Mouse (Mus musculus) lung, adult 2 months (tissue): Measurements from ENCODE around the gene Gm17662. TPM values are rescaled to one million over a fixed set of nuclear protein-coding genes. Genes with fewer than 3 reads are reported as not detected.

Experiments used
- DNase-seq: peaks from one replicate; pipeline ENCODE4 v3.0.0; 2022
- H3K4me1 ChIP-seq: fragments of 200-500 bp; 2 replicates; pipeline ENCODE4 v1.6.1; 2011; ENCODE audit warnings: low read length; ENCODE audit not compliant: control insufficient read depth, insufficient read depth
- H3K4me3 ChIP-seq: fragments of 200-500 bp; replicated peaks from 2 replicates; pipeline ENCODE3; 2011; ENCODE audit warnings: low read depth, mild to moderate bottlenecking, control low read depth, low read length; ENCODE audit errors: extremely low read depth
- CTCF ChIP-seq: fragments of 200-500 bp; IDR thresholded peaks from 2 replicates; pipeline ENCODE4 v1.5.1; 2011; ENCODE audit warnings: mild to moderate bottlenecking, low read length, control low read depth; ENCODE audit not compliant: insufficient read depth
- POLR2A ChIP-seq: fragments of 200-500 bp; IDR thresholded peaks from 2 replicates; pipeline ENCODE4 v1.6.1; 2011; ENCODE audit warnings: low read depth, mild to moderate bottlenecking, control low read depth, low read length, borderline replicate concordance; ENCODE audit errors: extremely low read depth
- WGBS: fragments of 180-500 bp; shearing (Covaris S2); methylation state at CpG from one replicate; pipeline ENCODE4 v1.1.7; 2018; 5-methylcytosine and 5-hydroxymethylcytosine counted together
- polyA plus RNA-seq: library from polyadenylated mRNA; depleted of rRNA; stranded (reverse); fragments of >200 nt; gene quantifications from 2 replicates; pipeline ENCODE4 v1.2.3, GENCODE M21; 2012; rRNA removed

The Gm17662 gene
- not detected in 2 replicates for polyA plus RNA-seq

GRCm38 (mm10) chr4:104857029-104857428, at the start of gene Gm17662:
TSS of gene Gm17662 (plus strand) at chr4:104857329.
- 72% methylated on average over 1 of the region's 1 CpGs for WGBS
- TF ChIP-seq CTCF (no peak), POLR2A (no peak)
- Histone ChIP-seq H3K4me3 (no peak within 1 kb of the TSS), H3K4me1 (no peaks in the 10 kb centered on the region)
- DNase-seq: no peak

DNA sequence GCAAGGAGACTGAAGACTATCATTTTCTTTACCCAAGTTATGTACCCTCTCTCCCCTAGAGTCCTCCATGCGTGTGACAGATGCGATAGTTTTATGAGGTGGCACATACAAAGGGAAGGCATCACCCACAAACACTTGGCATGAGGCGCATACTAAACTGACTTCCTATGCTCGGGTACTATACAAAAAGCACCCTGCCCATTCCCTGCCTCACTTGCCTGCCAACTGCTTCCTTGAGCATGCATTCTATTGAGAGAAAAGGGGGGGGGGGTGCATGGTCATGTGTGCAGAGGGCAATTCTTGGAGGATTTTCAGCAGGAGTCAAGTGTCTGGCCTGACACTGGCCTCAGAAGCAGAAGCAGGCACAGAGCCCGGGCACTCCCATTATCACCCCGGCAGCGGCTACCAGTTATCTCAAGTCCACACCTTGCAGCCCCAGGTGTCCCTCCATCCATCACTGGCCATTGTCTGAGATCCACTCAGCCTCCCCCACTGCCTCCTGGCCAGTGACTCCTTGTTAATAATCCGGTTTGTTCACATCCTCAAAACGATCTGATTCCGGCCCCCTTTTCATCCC, 46.3 kb upstream of the Gm17662 start:
- 40% methylated on average over 10 of the region's 10 CpGs for WGBS
- no peak overlapping the region for H3K4me3 ChIP-seq
- H3K4me1 ChIP-seq: no peaks in the 10 kb centered on the region
- DNase-seq: no peak
- no peak for TF ChIP-seq POLR2A
- no peak for TF ChIP-seq CTCF

GRCm38 (mm10) chr4:104813617-104814016, 43.5 kb upstream of the Gm17662 start:
- DNase-seq: no peak
- WGBS: 69% methylated on average over 2 of the region's 2 CpGs
- TF ChIP-seq CTCF: no peak
- H3K4me1 ChIP-seq: no peaks in the 10 kb centered on the region
- H3K4me3 ChIP-seq: no peak overlapping the region

DNA sequence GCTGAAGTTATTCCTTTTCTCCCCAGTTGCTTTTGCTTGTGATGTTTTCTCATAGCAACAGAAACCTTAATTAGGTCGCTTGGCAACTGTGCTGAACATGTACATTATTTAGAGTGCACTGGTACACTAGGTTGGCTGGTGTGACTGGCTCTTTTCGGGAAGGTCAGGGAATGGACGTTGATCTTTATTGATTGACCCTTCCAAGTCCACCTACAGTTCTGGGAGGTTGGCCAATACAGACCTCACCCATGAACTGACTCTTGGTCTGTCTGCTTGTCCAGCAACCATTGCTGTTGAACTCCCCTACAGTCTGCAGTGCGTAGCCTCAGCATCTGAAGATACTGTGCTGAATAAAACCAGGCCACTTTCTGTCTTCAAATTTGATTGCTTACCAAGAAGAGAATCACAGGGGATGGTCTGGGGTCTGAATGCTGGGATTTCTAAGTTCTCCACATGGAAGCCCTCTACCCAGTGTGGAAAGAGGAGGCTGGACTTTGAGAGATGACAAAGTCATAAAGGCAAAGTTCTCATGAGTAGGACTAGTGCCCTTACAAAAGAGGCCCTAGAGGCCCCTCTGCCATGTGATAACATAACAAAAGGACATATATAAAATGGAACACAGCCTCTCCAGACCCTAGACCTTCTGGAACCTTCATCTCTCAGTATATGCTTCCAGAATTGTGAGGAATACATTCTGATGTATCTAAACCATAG, 40.5 kb upstream of the Gm17662 start:
- DNase-seq: no peak
- TF ChIP-seq CTCF (no peak), POLR2A (no peak)
- WGBS: 80% methylated on average over 4 of the region's 4 CpGs
- Histone ChIP-seq H3K4me3 (no peak overlapping the region), H3K4me1 (no peaks in the 10 kb centered on the region)

DNA sequence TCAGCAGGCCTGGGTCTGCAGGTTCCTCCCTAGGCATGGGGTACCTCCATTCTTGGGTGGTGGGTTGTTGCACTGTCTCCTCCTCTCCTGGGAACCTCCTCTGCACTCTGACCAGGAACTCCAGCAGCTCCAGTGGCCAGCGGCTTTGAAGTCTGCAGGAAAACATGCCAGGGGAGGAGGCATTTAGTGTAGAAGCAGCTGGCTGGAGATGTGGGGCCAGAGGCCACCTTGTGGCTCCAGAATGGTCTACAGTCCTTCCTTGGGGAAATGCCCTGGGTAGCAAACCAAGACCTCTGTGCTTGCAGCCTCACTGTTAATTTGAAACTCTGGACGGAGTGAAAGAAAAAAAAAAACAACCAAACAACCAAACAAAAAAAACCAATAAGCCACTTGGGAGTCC, 39.6 kb upstream of the Gm17662 start:
- Histone ChIP-seq H3K4me3 (no peak overlapping the region), H3K4me1 (no peaks in the 10 kb centered on the region)
- 44% methylated on average over 2 of the region's 2 CpGs for WGBS
- no peak for DNase-seq
- TF ChIP-seq POLR2A (no peak), CTCF (no peak)

DNA sequence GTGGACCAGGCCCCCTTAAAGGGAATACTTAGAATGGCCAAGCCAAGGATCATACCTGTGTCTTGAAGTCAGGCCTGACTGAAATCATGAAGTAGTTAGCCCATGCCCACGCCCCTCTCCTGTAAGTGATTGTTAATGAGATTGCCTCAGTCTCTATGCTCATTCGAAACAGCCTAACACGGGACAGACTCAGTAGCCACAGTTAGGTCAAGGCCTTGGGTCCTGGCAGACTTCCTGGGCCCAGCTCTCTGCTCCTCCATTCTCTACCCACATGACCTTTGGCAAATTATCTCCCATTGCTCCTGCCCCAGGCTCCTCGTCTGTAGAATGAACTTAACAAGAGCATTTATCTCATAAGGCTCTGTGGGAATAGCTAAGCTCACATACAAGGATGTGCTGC, 38.1 kb upstream of the Gm17662 start:
- no peak for DNase-seq
- WGBS: 66% methylated on average over 4 of the region's 4 CpGs
- Histone ChIP-seq H3K4me3 (no peak overlapping the region), H3K4me1 (no peaks in the 10 kb centered on the region)
- TF ChIP-seq CTCF (no peak), POLR2A (no peak)

DNA sequence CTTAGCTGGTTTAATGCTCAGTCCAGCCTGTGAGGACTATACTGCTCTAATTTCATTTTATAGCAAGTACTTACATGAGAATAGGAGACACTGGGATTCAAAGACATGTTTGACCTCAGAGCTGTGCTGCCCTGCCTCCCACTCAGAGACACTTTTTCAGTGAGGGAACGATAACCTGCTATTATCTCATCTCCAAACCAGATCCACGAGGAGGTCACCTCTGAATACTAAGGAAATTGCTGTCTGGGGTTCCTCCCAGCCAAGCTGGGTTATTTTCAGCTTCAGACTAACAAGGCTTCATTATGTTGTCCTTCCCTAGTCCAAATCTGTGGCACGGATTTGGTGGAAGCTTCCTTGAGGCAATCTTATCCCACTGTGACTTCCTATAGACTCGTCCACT, 37.2 kb upstream of the Gm17662 start:
- no peak for DNase-seq
- H3K4me1 ChIP-seq: no peaks in the 10 kb centered on the region
- WGBS: 42% methylated on average over 4 of the region's 4 CpGs
- TF ChIP-seq CTCF: no peak
- H3K4me3 ChIP-seq: no peak overlapping the region

GRCm38 (mm10) chr4:104823597-104824101, 33.5 kb upstream of the Gm17662 start:
- DNase-seq: no peak
- Histone ChIP-seq H3K4me1 (no peaks in the 10 kb centered on the region), H3K4me3 (no peak overlapping the region)
- TF ChIP-seq CTCF (no peak), POLR2A (no peak)
- 59% methylated on average over 4 of the region's 4 CpGs for WGBS

GRCm38 (mm10) chr4:104824381-104825077, 32.6 kb upstream of the Gm17662 start:
- no peak overlapping the region for H3K4me3 ChIP-seq
- 51% methylated on average over 7 of the region's 7 CpGs for WGBS
- DNase-seq: no peak
- TF ChIP-seq CTCF (no peak), POLR2A (no peak)
- no peaks in the 10 kb centered on the region for H3K4me1 ChIP-seq

DNA sequence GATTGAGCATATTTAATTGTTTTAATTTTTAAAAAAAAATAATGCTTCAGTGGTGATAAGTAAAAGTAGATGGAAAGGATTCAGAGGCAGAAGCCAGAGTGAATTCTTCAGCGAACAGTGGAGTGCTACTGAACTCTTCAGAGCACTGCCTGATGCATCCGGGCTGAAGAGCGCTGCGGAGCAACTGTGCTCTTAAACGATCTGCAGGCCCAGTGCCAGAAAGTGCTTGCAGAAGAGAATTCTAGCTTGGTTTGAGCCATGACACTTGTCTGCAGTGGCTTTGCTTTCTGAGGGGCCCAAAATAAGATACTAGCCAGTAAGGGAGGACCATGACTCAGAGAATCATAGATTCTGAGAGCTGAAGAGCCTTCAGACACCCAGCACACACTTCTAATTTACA, 28.2 kb upstream of the Gm17662 start:
- no peak for DNase-seq
- 44% methylated on average over 5 of the region's 5 CpGs for WGBS
- TF ChIP-seq CTCF (no peak), POLR2A (no peak)
- Histone ChIP-seq H3K4me1 (no peaks in the 10 kb centered on the region), H3K4me3 (no peak overlapping the region)
